Mouse (Mus musculus): ENCODE data around the gene Wee1. TPM values are rescaled to one million over a fixed set of nuclear protein-coding genes. Genes with fewer than 3 reads are reported as not detected.
"Not testable (repeated sequence)": the region's sequence is repeated elsewhere in the genome, so short reads cannot be mapped to it uniquely, and the experiment has no call there.

Gene Wee1
- total RNA-seq (2021), result 10 to 100 TPM; 15.2 to 16.1 TPM
- long read RNA-seq, experiment 1, transcript Wee1-201 (11 exons, 3,419 nt), result major isoform, 5 of 9 reads
- long read RNA-seq, experiment 1, partial matches to known transcripts, result 1 of 9 reads
- long read RNA-seq, experiment 1, other reads (novel, unspliced or antisense), result 3 of 9 reads
- long read RNA-seq, experiment 2, transcript Wee1-201 (11 exons, 3,419 nt), result major isoform, 10 of 12 reads
- long read RNA-seq, experiment 2, partial matches to known transcripts, result 0 of 12 reads
- long read RNA-seq, experiment 2, other reads (novel, unspliced or antisense), result 2 of 12 reads

- DNase-seq, result peak; percentile 100
Observed at GRCm38 (mm10) chr7:110121516-110122288, at the start of gene Wee1. TSS of gene Wee1 (plus strand) at chr7:110122046.

- DNase-seq, result no peak
Observed at GRCm38 (mm10) chr7:110078168-110078567, 43.7 kb upstream of the Wee1 start.

DNA sequence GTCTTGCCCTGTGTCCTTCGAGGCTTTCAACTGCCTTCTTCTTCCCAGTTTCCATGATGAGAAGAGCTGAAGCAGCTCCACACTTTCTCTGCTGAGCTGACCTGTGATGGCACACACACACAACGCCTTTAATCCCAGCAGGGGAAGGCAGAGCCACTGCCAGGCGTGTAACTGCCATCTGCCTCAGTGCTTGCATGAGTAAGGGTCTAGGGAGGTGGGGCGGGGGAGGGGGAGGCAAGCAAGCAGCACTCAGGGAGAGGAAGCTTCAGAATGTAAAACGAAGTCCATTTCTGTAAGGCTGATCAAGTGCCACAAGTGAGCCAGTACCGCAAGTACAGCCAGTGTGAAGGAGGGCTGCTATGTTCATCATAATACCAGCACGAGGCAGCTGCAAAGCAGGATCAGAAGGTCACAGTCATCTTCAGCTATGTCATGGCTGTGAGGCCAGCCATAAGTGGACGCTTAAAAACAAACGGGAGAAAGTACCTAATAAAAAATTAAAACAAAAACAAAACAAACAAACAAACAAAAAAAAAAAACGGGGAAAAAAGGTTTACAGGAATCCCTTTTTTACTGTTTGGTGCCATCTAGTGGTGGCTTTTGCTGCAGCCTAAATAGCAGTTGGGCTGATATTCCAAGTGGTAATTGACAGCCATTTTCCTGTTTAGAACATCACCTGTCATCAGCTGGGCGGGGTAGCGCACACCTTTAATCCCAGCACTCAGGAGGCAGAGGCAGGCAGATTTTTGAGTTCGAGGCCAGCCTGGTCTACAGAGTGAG lies 38.3 kb upstream of the Wee1 start:
- peak; percentile 77 for DNase-seq

- no peak for DNase-seq
Observed at GRCm38 (mm10) chr7:110085217-110085616, 36.6 kb upstream of the Wee1 start.

- no peak for DNase-seq
Observed at GRCm38 (mm10) chr7:110087914-110088313, 33.9 kb upstream of the Wee1 start.

DNA sequence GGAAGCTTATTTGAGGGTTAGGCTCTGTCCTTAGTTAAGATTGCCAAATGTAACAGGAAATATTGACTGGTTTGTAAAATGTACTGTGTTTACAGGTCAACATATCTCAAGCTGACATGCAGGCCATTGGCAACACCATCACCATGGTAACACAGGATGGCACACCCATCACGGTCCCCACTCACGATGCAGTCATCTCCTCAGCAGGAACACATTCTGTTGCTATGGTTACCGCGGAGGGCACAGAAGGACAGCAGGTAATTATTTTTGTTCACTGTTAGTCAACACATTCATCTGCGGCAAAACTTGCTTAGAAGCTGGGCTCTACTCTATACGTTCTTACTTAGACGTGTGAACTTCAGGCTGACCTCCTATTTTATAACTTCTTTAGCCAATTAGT lies 30.2 kb upstream of the Wee1 start:
- no peak for DNase-seq

- DNase-seq, result no peak
Observed at GRCm38 (mm10) chr7:110096332-110096731, 25.5 kb upstream of the Wee1 start.

DNA sequence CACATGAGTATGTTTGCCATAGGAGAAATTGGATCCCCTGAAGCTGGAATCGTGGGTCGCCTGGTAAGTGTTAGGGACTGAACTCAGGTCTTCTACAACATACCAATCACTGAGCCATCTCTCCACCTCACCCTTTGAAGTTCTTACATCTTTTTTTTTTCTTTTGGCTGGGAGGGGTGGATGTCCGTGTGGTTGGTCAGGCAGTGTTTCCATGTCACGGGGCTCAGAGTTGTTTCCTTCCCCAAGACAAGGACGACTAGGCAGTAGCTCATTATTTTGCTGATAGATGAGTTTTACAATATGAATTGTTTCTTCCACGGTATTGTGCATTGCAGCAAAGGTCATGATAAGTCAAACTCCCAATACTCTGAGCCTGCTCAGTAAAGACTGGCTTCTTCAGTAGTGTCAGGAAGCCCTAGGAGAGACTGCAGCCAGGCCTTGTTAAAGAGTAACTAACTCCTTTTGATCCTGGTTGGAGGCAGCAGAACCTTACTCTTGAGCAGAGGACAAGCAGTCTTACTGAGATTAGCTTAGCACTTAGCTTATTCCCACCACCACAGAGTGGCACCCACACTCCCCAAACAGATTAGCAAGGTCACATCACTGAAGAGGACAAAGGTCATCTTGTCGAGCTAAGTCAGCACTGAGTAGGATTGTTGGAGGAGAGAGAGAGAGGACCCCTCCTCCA lies 24.6 kb upstream of the Wee1 start:
- no peak for DNase-seq

GRCm38 (mm10) chr7:110100854-110101253 lies 21.0 kb upstream of the Wee1 start:
- DNase-seq, result no peak

- DNase-seq, result no peak
Observed at GRCm38 (mm10) chr7:110101266-110101665, 20.6 kb upstream of the Wee1 start.

DNA sequence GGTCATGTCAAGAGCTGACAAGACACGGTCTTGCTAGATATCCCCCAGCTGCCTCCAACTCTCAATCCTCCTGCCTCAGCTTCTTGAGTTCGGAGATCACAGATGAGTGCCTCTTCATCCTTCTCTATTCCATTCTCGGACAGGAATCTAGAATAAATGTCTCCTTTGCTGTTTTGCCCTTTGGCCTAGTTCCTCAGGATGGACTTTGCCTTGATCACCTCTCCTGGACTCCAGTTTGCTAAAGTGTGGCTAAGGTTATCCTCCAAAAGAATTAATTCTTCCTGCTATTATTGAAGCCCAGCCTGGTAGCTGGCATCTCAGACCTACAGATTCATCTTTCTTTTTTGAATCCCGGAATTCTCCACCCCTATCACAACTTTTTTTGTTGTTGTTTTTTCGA lies 16.8 kb upstream of the Wee1 start:
- no peak for DNase-seq

DNA sequence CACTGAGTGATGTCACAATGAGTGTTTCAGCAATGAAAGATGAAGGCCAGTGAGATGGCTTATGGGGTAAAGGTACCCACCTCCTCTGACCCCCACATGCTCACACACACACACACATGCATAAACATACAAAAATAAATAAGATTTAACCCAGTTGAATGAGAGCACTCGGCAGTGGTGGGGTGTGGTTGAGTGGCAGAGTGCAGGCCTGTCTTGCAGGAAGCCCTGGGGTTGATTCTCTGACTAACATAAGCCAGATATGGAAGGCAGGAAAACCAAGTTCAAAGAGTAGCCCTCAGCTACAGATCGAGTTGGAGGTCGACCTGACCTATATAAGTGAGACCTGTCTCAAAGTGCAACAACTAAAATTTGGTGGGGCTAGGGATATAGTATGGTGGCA lies 15.2 kb upstream of the Wee1 start:
- DNase-seq, result no peak

GRCm38 (mm10) chr7:110108524-110108923 lies 13.3 kb upstream of the Wee1 start:
- not testable (repeated sequence) for DNase-seq

DNA sequence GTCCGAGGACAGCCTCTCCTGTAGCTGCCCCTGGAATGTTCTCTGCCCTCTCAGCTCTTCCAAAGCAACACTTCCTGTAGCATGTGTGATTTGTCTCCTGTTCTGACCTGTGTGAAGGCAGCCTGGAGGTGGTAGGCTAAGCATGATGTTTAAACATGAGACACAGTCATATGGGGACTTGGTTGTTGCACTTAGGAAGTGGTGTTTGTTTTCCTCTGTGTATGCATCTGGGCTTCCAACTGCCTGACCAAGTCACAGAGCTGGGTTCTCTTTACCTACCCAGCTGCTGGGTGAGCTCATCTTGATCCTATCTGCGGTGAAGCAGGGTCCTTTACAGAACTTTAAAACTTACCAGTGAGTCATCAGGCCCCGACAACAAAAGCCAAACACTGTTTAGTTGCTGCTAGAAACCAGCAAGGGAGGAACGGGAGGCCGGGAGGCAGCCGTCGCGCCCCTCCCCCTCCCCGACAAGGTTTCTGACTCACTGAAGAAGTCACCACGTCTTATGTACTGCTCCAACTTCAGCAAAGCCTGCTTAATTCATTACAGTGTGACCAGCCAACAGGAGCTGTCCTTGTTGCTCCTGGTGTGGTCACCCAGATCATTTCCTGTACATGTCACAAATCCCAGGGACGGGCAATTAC lies 12.8 kb upstream of the Wee1 start:
- peak; percentile 91 for DNase-seq

DNA sequence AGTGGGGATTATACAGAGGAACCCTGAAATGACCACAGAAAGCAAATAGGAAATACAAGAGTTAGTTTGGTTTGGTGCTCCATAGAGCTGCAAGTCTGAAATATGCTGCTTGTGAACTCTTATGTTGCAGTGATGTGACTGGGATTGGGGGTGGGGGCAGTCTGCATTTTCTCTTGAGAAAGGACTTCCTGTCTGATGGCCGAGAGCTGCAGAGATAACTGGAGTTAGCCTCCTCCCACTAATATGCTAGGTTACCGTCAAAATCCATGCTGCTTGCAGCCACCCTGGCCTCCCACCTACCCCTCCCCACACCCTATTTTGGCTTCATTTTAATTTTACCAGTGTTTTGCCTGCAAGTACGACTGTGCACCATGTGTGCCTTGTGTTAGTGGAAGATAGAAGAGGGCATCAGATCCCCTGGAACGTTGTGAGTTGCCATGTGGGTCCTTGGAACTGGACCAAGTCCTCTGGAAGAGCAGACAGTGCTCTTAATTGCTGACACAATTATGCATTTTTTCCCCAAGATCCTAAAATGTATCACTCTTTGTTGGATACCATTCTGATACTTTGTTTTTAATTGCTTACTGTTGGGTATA lies 11.7 kb upstream of the Wee1 start:
- no peak for DNase-seq

- no peak for DNase-seq
Observed at GRCm38 (mm10) chr7:110114699-110115098, 7.1 kb upstream of the Wee1 start.

GRCm38 (mm10) chr7:110116731-110117291 lies 5.0 kb upstream of the Wee1 start:
- peak; percentile 36 for DNase-seq

- no peak for DNase-seq
Observed at GRCm38 (mm10) chr7:110118448-110118847, 3.4 kb upstream of the Wee1 start.

GRCm38 (mm10) chr7:110120157-110120784 lies 1.6 kb upstream of the Wee1 start:
- no peak for DNase-seq

DNA sequence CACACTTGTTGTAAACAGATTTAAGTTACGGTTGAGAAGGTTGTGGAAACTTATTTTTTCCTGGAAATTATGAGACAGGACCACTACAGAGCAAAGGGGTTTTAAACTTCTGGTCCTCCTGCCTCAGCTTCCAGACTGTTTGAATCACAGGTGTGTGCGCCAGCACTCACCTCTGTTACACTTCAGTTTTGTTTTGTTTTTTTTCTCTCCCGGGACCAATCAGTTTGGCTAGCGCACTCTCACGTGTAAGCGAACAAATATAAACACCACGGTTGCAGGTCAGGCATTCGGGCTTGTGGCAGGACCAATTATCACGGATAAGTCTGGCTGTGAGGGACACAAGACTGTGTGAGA lies 707 bp upstream of the Wee1 start:
- no peak for DNase-seq

- DNase-seq, result no peak
Observed at GRCm38 (mm10) chr7:110122289-110122564, 381 bp downstream of the Wee1 start.

Measured in adrenal gland, postnatal 10 days (tissue).